Mouse (Mus musculus) cerebellum, adult (tissue): ENCODE measurements around the gene Znfx1.
A peak's percentile ranks its signal among the peaks of the same experiment; 100 is the strongest.

Experiments used
- ATAC-seq: cut with Nextera tagmentation; 2 replicates; pipeline ENCODE4 v1.9.2; 2017; ENCODE audit warnings: mild to moderate bottlenecking, moderate library complexity, mixed read lengths; ENCODE audit not compliant: insufficient number of reproducible peaks, low FRiP score, low TSS enrichment

Znfx1 gene

GRCm38 (mm10) chr2:167074587-167074986, 11.8 kb upstream of the Znfx1 start:
- no peak for ATAC-seq

GRCm38 (mm10) chr2:167071641-167072601, 9.1 kb upstream of the Znfx1 start:
- peak; percentile 77 for ATAC-seq

- no peak for ATAC-seq
Observed at GRCm38 (mm10) chr2:167071266-167071640, 8.4 kb upstream of the Znfx1 start.

- peak; percentile 53; the same call in 1 of the 2 replicates for ATAC-seq
Observed at GRCm38 (mm10) chr2:167070341-167070740, 7.5 kb upstream of the Znfx1 start.

GRCm38 (mm10) chr2:167067575-167067974, 4.8 kb upstream of the Znfx1 start:
- no peak for ATAC-seq

- ATAC-seq: no peak
Observed at GRCm38 (mm10) chr2:167066528-167067516, 4.0 kb upstream of the Znfx1 start.

GRCm38 (mm10) chr2:167066031-167066430, 3.2 kb upstream of the Znfx1 start:
- no peak for ATAC-seq

GRCm38 (mm10) chr2:167064601-167065295, 1.9 kb upstream of the Znfx1 start:
- ATAC-seq: no peak

- ATAC-seq: no peak
Observed at GRCm38 (mm10) chr2:167063906-167064496, 1.2 kb upstream of the Znfx1 start.

- peak; percentile 81 for ATAC-seq
Observed at GRCm38 (mm10) chr2:167062497-167062911, 311 bp downstream of the Znfx1 start.

- ATAC-seq: no peak
Observed at GRCm38 (mm10) chr2:167061381-167062034, 1.3 kb downstream of the Znfx1 start.

GRCm38 (mm10) chr2:167060761-167061160, 2.1 kb downstream of the Znfx1 start:
- no peak for ATAC-seq

GRCm38 (mm10) chr2:167060360-167060759, 2.5 kb downstream of the Znfx1 start:
- ATAC-seq: no peak

- ATAC-seq: no peak
Observed at GRCm38 (mm10) chr2:167059960-167060359, 2.9 kb downstream of the Znfx1 start.

GRCm38 (mm10) chr2:167059536-167059935, 3.3 kb downstream of the Znfx1 start:
- no peak for ATAC-seq

GRCm38 (mm10) chr2:167058814-167059387, 3.9 kb downstream of the Znfx1 start:
- no peak for ATAC-seq

- no peak for ATAC-seq
Observed at GRCm38 (mm10) chr2:167058201-167058600, 4.6 kb downstream of the Znfx1 start.

- no peak for ATAC-seq
Observed at GRCm38 (mm10) chr2:167056942-167057323, 5.9 kb downstream of the Znfx1 start.
